Mouse (Mus musculus): Measurements from ENCODE around the gene Aif1l. TPM values are rescaled to one million over a fixed set of nuclear protein-coding genes. Genes with fewer than 3 reads are reported as not detected.

The Aif1l gene
- polyA plus RNA-seq, 1 experiment from 2014 or later: 26.6 TPM

DNA sequence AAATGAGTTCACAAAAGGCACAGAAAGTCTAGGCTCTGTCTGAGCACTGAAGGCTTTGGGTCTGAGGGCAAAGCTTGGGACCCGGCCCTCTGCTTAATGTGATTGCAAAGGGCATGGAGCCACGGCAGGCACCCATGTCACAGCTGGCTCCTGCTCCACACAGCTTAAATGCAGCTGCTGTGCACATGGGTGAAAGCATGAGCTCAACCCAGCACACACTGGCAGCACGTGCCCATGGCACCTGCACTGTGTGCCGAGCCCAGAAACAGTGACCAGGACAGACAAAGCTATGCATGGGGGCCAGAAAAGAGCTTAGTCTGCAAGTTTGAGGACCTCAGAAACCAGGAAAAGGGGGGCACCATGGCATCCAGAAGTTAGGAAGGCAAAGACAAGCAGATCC, 26.3 kb upstream of the Aif1l start:
- no peak for ATAC-seq (ENCODE audit: insufficient number of reproducible peaks, low FRiP score, low TSS enrichment, low read depth)
- no peaks in the 10 kb centered on the region for H3K9me3 ChIP-seq (replicated peaks)

GRCm38 (mm10) chr2:31924811-31925210, 25.1 kb upstream of the Aif1l start:
- H3K9ac ChIP-seq: no peak overlapping the region
- WGBS: 21% methylated on average over 9 of the region's 9 CpGs
- no peaks in the 10 kb centered on the region for H3K4me1 ChIP-seq
- H3K4me2 ChIP-seq (replicated peaks): no peak overlapping the region
- H3K36me3 ChIP-seq: no peaks in the 10 kb centered on the region
- peaks cover 6% of the 10 kb centered on the region; the same call in 1 of the 2 replicates for H3K27me3 ChIP-seq
- H3K27ac ChIP-seq (replicated peaks): no peak overlapping the region
- ATAC-seq (ENCODE audit: insufficient number of reproducible peaks, low FRiP score, low TSS enrichment, low read depth): no peak
- no peaks in the 10 kb centered on the region for H3K9me3 ChIP-seq (replicated peaks)
- no peak overlapping the region for H3K4me3 ChIP-seq (replicated peaks)

More for the DNA sequence above, 26.3 kb upstream of the Aif1l start:
- Histone ChIP-seq H3K4me1 (no peaks in the 10 kb centered on the region), H3K27ac (replicated peaks) (no peak overlapping the region), H3K9ac (no peak overlapping the region), H3K4me3 (replicated peaks) (no peak overlapping the region), H3K4me2 (replicated peaks) (no peak overlapping the region), H3K36me3 (no peaks in the 10 kb centered on the region), H3K27me3 (peaks cover 6% of the 10 kb centered on the region; the same call in 1 of the 2 replicates)
- 66% methylated on average over 4 of the region's 4 CpGs for WGBS

DNA sequence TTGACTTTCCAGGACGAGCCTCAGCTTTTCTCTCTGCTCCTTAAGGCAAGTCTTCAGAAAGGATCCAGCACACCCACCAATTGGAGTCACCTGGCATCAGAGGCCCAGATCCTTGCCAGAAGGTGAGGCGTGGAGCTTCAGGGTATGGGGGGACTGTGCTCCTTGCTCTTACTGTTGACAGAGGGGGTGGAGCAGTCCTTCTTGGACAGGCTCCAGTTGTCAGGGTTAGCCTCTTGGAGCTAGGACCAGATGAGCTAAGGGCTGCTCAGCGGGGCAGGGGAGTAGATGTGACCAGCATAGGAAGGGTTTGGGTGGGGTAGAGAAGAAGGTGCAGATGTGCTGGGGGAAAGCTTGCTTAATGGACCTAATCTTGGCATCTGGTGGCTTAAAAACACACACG, 24.0 kb upstream of the Aif1l start:
- no peaks in the 10 kb centered on the region for H3K4me1 ChIP-seq
- no peak overlapping the region for H3K9ac ChIP-seq
- WGBS: 49% methylated on average over 4 of the region's 4 CpGs
- H3K9me3 ChIP-seq (replicated peaks): no peaks in the 10 kb centered on the region
- no peak overlapping the region for H3K4me2 ChIP-seq (replicated peaks)
- H3K27ac ChIP-seq (replicated peaks): no peak overlapping the region
- no peaks in the 10 kb centered on the region for H3K36me3 ChIP-seq
- ATAC-seq (ENCODE audit: insufficient number of reproducible peaks, low FRiP score, low TSS enrichment, low read depth): no peak
- H3K27me3 ChIP-seq: peaks cover 6% of the 10 kb centered on the region; the same call in 1 of the 2 replicates
- no peak overlapping the region for H3K4me3 ChIP-seq (replicated peaks)

GRCm38 (mm10) chr2:31929664-31930063, 20.3 kb upstream of the Aif1l start:
- no peak overlapping the region for H3K4me3 ChIP-seq (replicated peaks)
- no peak overlapping the region for H3K4me2 ChIP-seq (replicated peaks)
- 81% methylated on average over 3 of the region's 3 CpGs for WGBS
- no peaks in the 10 kb centered on the region for H3K27me3 ChIP-seq
- no peak for ATAC-seq (ENCODE audit: insufficient number of reproducible peaks, low FRiP score, low TSS enrichment, low read depth)
- no peaks in the 10 kb centered on the region for H3K9me3 ChIP-seq (replicated peaks)
- H3K9ac ChIP-seq: no peak overlapping the region
- H3K4me1 ChIP-seq: no peaks in the 10 kb centered on the region
- H3K27ac ChIP-seq (replicated peaks): no peak overlapping the region
- no peaks in the 10 kb centered on the region for H3K36me3 ChIP-seq

GRCm38 (mm10) chr2:31934551-31934950, 15.4 kb upstream of the Aif1l start:
- no peak for ATAC-seq (ENCODE audit: insufficient number of reproducible peaks, low FRiP score, low TSS enrichment, low read depth)
- Histone ChIP-seq H3K4me2 (replicated peaks) (no peak overlapping the region), H3K36me3 (no peaks in the 10 kb centered on the region), H3K9me3 (replicated peaks) (no peaks in the 10 kb centered on the region), H3K27me3 (no peaks in the 10 kb centered on the region), H3K9ac (no peak overlapping the region), H3K4me1 (no peaks in the 10 kb centered on the region), H3K27ac (replicated peaks) (no peak overlapping the region), H3K4me3 (replicated peaks) (no peak overlapping the region)
- 44% methylated on average over 4 of the region's 4 CpGs for WGBS

GRCm38 (mm10) chr2:31935054-31935453, 14.9 kb upstream of the Aif1l start:
- Histone ChIP-seq H3K27me3 (no peaks in the 10 kb centered on the region), H3K27ac (replicated peaks) (no peak overlapping the region), H3K36me3 (no peaks in the 10 kb centered on the region), H3K9ac (no peak overlapping the region), H3K4me3 (replicated peaks) (no peak overlapping the region), H3K4me1 (no peaks in the 10 kb centered on the region), H3K4me2 (replicated peaks) (no peak overlapping the region), H3K9me3 (replicated peaks) (no peaks in the 10 kb centered on the region)
- WGBS: 39% methylated on average over 4 of the region's 4 CpGs
- no peak for ATAC-seq (ENCODE audit: insufficient number of reproducible peaks, low FRiP score, low TSS enrichment, low read depth)

- no peak overlapping the region for H3K4me3 ChIP-seq (replicated peaks)
- no peak for ATAC-seq (ENCODE audit: insufficient number of reproducible peaks, low FRiP score, low TSS enrichment, low read depth)
- 95% methylated on average over 1 of the region's 1 CpGs for WGBS
These were observed 11.6 kb upstream of the Aif1l start for GRCm38 (mm10) chr2:31938298-31938697.

GRCm38 (mm10) chr2:31943011-31943410, 6.9 kb upstream of the Aif1l start:
- no peak overlapping the region for H3K4me3 ChIP-seq (replicated peaks)
- no peaks in the 10 kb centered on the region for H3K36me3 ChIP-seq
- H3K27ac ChIP-seq (replicated peaks): no peak overlapping the region
- no peaks in the 10 kb centered on the region for H3K4me1 ChIP-seq
- no peak overlapping the region for H3K4me2 ChIP-seq (replicated peaks)
- H3K9ac ChIP-seq: no peak overlapping the region
- ATAC-seq (ENCODE audit: insufficient number of reproducible peaks, low FRiP score, low TSS enrichment, low read depth): no peak
- 81% methylated on average over 4 of the region's 4 CpGs for WGBS
- H3K9me3 ChIP-seq (replicated peaks): no peaks in the 10 kb centered on the region
- no peaks in the 10 kb centered on the region for H3K27me3 ChIP-seq

More at GRCm38 (mm10) chr2:31938298-31938697, 11.6 kb upstream of the Aif1l start:
- no peaks in the 10 kb centered on the region for H3K27me3 ChIP-seq
- no peak overlapping the region for H3K27ac ChIP-seq (replicated peaks)
- no peak overlapping the region for H3K9ac ChIP-seq
- H3K9me3 ChIP-seq (replicated peaks): no peaks in the 10 kb centered on the region
- no peaks in the 10 kb centered on the region for H3K4me1 ChIP-seq
- no peaks in the 10 kb centered on the region for H3K36me3 ChIP-seq
- H3K4me2 ChIP-seq (replicated peaks): no peak overlapping the region

GRCm38 (mm10) chr2:31945580-31945979, 4.4 kb upstream of the Aif1l start:
- 0 out of 2 replicates have a peak, but pooled peaks cover 3% of the 10 kb centered on the region for H3K27me3 ChIP-seq
- H3K4me3 ChIP-seq (replicated peaks): no peak overlapping the region
- peaks cover 8% of the 10 kb centered on the region for H3K4me1 ChIP-seq
- 56% methylated on average over 2 of the region's 2 CpGs for WGBS
- no peak overlapping the region for H3K9ac ChIP-seq
- no peak overlapping the region for H3K27ac ChIP-seq (replicated peaks)
- H3K4me2 ChIP-seq (replicated peaks): no peak overlapping the region
- H3K9me3 ChIP-seq (replicated peaks): no peaks in the 10 kb centered on the region
- no peaks in the 10 kb centered on the region for H3K36me3 ChIP-seq
- no peak for ATAC-seq (ENCODE audit: insufficient number of reproducible peaks, low FRiP score, low TSS enrichment, low read depth)

- WGBS: 64% methylated on average over 6 of the region's 6 CpGs
- no peaks in the 10 kb centered on the region for H3K36me3 ChIP-seq
- no peak overlapping the region for H3K9ac ChIP-seq
- no peak for ATAC-seq (ENCODE audit: insufficient number of reproducible peaks, low FRiP score, low TSS enrichment, low read depth)
- no peak overlapping the region for H3K4me2 ChIP-seq (replicated peaks)
- H3K27me3 ChIP-seq: 0 out of 2 replicates have a peak, but pooled peaks cover 3% of the 10 kb centered on the region
- peaks cover 21% of the 10 kb centered on the region for H3K4me1 ChIP-seq
- H3K4me3 ChIP-seq (replicated peaks): no peak overlapping the region
- H3K9me3 ChIP-seq (replicated peaks): no peaks in the 10 kb centered on the region
- H3K27ac ChIP-seq (replicated peaks): no peak overlapping the region
These were observed 1.5 kb upstream of the Aif1l start for GRCm38 (mm10) chr2:31948392-31948791.

DNA sequence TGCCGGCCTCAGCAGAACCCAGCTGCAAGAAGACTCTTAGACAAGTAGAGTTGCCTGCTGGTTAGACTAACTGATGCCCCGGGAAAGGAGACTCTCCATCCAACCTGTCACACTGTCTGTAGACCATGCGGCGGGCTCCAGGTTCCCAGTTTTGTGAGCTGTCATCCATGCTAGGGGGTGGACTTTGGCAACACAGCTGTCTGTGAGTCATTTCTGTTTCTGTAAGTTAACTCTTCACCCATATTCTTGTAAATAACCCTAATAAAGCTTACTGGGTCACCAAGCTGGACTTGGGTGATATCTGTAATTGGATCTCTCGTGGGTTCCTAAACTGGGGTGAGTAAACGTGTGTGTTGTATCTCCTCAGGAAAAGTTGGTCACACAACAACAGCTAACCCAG, 1.1 kb upstream of the Aif1l start:
- WGBS: 69% methylated on average over 6 of the region's 6 CpGs
- H3K9me3 ChIP-seq (replicated peaks): no peaks in the 10 kb centered on the region
- H3K36me3 ChIP-seq: no peaks in the 10 kb centered on the region
- peaks cover 21% of the 10 kb centered on the region for H3K4me1 ChIP-seq
- H3K4me2 ChIP-seq (replicated peaks): no peak overlapping the region
- 0 out of 2 replicates have a peak, but pooled peaks cover 3% of the 10 kb centered on the region for H3K27me3 ChIP-seq
- no peak overlapping the region for H3K9ac ChIP-seq
- no peak overlapping the region for H3K4me3 ChIP-seq (replicated peaks)
- H3K27ac ChIP-seq (replicated peaks): no peak overlapping the region
- ATAC-seq (ENCODE audit: insufficient number of reproducible peaks, low FRiP score, low TSS enrichment, low read depth): no peak

- 26% methylated on average over 9 of the region's 9 CpGs for WGBS
- no peak overlapping the region for H3K27ac ChIP-seq (replicated peaks)
- H3K4me2 ChIP-seq (replicated peaks): peak overlapping the region; percentile 99
- no peaks in the 10 kb centered on the region for H3K9me3 ChIP-seq (replicated peaks)
- H3K9ac ChIP-seq: no peak overlapping the region
- H3K4me3 ChIP-seq (replicated peaks): peak overlapping the region; percentile 68
- no peaks in the 10 kb centered on the region for H3K36me3 ChIP-seq
- H3K27me3 ChIP-seq: 0 out of 2 replicates have a peak, but pooled peaks cover 3% of the 10 kb centered on the region
- ATAC-seq (ENCODE audit: insufficient number of reproducible peaks, low FRiP score, low TSS enrichment, low read depth): no peak
- H3K4me1 ChIP-seq: peaks cover 21% of the 10 kb centered on the region
These were observed 1.0 kb downstream of the Aif1l start for GRCm38 (mm10) chr2:31950966-31951365.
